Mouse (Mus musculus): ENCODE measurements around the gene Ctsa.

- no peak for TF ChIP-seq EP300 (IDR thresholded peaks at IDR 0.05; ENCODE audit: low read depth)
- no peak for TF ChIP-seq CTCF (IDR thresholded peaks at IDR 0.05; ENCODE audit: low read depth)
These were observed 46.2 kb upstream of the Ctsa start for GRCm38 (mm10) chr2:164786388-164786885.
